Mouse (Mus musculus): ENCODE measurements around the gene Krt33b. TPM values are rescaled to one million over a fixed set of nuclear protein-coding genes. Genes with fewer than 3 reads are reported as not detected.

The Krt33b gene
- total and polyA plus RNA-seq, 2 experiments = not detected

DNA sequence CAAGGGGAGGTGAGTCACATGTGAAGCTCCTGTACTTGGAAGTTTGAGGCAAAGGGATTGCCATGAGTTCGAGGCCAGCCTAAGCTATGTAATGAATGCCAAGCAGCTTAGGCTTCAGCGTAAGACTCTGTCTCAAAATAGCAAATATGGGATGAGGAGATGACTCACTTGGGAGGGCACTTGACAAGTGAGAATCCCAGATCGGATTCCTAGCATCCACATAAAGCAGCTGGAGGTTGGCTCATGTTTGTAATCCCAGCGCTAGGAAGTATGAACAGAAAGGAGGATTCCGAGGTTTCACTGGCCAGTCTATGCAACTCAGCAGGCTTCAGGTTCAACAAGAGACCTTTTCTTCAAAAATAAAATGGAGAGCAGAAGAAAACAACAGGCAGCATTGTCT, 8.2 kb downstream of the Krt33b start:
- Histone ChIP-seq H3K4me3 (ENCODE audit: insufficient read depth, low read depth, low read length) (no peak overlapping the region), H3K27me3 (ENCODE audit: control insufficient read depth, insufficient read depth, low read length) (no peaks in the 10 kb centered on the region), H3K27ac (replicated peaks; ENCODE audit: insufficient read depth, low read depth, low read length) (no peak overlapping the region), H3K9ac (ENCODE audit: low read depth, low read length) (no peak overlapping the region), H3K79me2 (ENCODE audit: control insufficient read depth, insufficient read depth, low read length) (no peaks in the 10 kb centered on the region), H3K4me1 (ENCODE audit: control insufficient read depth, insufficient read depth, low read length) (no peaks in the 10 kb centered on the region), H3K36me3 (ENCODE audit: control insufficient read depth, insufficient read depth, low read length) (no peaks in the 10 kb centered on the region)
- TF ChIP-seq CTCF (IDR thresholded peaks at IDR 0.05; ENCODE audit: low read depth, low read length) (no peak), POLR2A (IDR thresholded peaks at IDR 0.05; ENCODE audit: extremely low read depth, insufficient read depth, low read length) (no peak)
- no peak for DNase-seq (ENCODE audit: extremely low read depth, low read depth, low spot score)
- 69% methylated on average over 5 of the region's 5 CpGs for WGBS

DNA sequence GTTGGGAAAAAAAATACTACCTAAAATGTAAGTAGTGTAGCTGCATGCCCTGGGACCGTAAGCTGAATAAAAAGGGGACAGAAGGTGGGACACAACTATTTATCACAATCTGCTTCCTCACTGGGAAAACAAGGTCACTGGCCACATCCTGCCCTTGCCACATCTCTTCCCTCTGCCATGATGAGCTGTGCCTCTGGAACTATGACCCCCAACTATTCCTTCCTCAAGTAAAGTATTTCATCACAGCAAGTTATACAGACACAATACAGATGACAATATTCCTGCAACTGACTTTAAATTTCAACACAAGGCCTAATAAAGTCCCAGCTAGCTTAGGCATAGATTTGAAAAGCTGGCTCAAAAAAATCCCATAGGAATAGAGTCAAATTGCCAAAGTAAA, 10.2 kb downstream of the Krt33b start:
- no peaks in the 10 kb centered on the region for H3K4me1 ChIP-seq (ENCODE audit: control insufficient read depth, insufficient read depth, low read length)
- no peak overlapping the region for H3K27ac ChIP-seq (replicated peaks; ENCODE audit: insufficient read depth, low read depth, low read length)
- no peaks in the 10 kb centered on the region for H3K36me3 ChIP-seq (ENCODE audit: control insufficient read depth, insufficient read depth, low read length)
- H3K27me3 ChIP-seq (ENCODE audit: control insufficient read depth, insufficient read depth, low read length) = no peaks in the 10 kb centered on the region
- WGBS = 74% methylated on average over 1 of the region's 1 CpGs
- DNase-seq (ENCODE audit: extremely low read depth, low read depth, low spot score) = no peak
- no peaks in the 10 kb centered on the region for H3K79me2 ChIP-seq (ENCODE audit: control insufficient read depth, insufficient read depth, low read length)
- no peak overlapping the region for H3K4me3 ChIP-seq (ENCODE audit: insufficient read depth, low read depth, low read length)
- no peak overlapping the region for H3K9ac ChIP-seq (ENCODE audit: low read depth, low read length)
- no peak for TF ChIP-seq CTCF (IDR thresholded peaks at IDR 0.05; ENCODE audit: low read depth, low read length)
- TF ChIP-seq POLR2A (IDR thresholded peaks at IDR 0.05; ENCODE audit: extremely low read depth, insufficient read depth, low read length) = no peak

DNA sequence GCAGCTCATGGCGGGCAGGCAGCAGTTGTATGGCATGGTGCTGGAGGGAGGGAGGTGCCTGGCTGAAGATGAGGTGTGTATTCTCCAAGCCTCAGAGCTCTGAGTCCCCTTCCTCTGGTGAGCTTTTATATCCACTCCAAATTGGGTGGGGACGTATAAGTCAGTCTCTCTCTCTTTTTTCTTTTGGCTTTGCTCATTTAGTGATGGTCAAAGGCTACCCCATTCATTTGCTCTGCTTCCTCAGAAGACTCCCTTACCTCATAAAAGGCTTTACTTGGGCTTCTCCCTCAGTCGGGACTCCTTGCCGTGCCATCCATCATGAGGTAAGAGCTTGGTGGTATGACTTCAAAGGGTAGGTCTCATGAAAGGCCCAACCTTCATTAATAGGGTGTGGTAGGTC, 13.6 kb downstream of the Krt33b start, which contains the start of gene Krt33a:
Gene Krt33a, minus strand, starts transcription at position 101 of the 400 bp plus-strand sequence.
- H3K4me1 ChIP-seq (ENCODE audit: control insufficient read depth, insufficient read depth, low read length) = no peaks in the 10 kb centered on the region
- no peak within 1 kb of the TSS for H3K4me3 ChIP-seq (ENCODE audit: insufficient read depth, low read depth, low read length)
- H3K79me2 ChIP-seq (ENCODE audit: control insufficient read depth, insufficient read depth, low read length) = no peaks in the 10 kb centered on the region
- TF ChIP-seq POLR2A (IDR thresholded peaks at IDR 0.05; ENCODE audit: extremely low read depth, insufficient read depth, low read length) = no peak
- TF ChIP-seq CTCF (IDR thresholded peaks at IDR 0.05; ENCODE audit: low read depth, low read length) = no peak
- H3K27me3 ChIP-seq (ENCODE audit: control insufficient read depth, insufficient read depth, low read length) = no peaks in the 10 kb centered on the region
- no peak within 1 kb of the TSS for H3K9ac ChIP-seq (ENCODE audit: low read depth, low read length)
- no peaks in the 10 kb centered on the region for H3K36me3 ChIP-seq (ENCODE audit: control insufficient read depth, insufficient read depth, low read length)
- DNase-seq (ENCODE audit: extremely low read depth, low read depth, low spot score) = no peak
- 88% methylated on average over 4 of the region's 4 CpGs for WGBS
- no peak within 1 kb of the TSS for H3K27ac ChIP-seq (replicated peaks; ENCODE audit: insufficient read depth, low read depth, low read length)

DNA sequence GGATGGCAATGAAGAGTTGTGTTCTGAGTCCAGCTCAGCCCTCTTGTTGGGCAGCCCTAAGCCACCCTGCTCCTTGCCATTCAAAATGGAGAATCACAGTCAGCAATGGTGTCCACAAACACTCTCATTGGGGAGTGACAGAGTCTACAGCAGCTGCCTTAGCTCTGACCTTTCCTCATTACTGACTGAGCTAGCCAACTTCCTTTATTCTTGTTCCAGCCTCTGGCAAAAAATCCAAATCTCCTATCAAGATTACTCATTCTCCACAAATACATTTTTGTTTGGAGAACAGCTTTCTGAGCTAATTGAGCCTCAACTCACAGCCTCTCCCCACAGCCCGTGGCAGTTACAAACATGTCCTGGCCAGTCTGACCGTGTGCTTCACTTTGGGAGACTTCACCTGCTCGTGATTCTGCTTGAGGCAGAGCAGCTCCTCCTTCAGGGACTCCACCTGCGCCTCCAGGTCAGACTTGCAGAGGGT, 15.9 kb downstream of the Krt33b start:
- no peak overlapping the region for H3K9ac ChIP-seq (ENCODE audit: low read depth, low read length)
- TF ChIP-seq POLR2A (IDR thresholded peaks at IDR 0.05; ENCODE audit: extremely low read depth, insufficient read depth, low read length) (no peak), CTCF (IDR thresholded peaks at IDR 0.05; ENCODE audit: low read depth, low read length) (no peak)
- no peaks in the 10 kb centered on the region for H3K4me1 ChIP-seq (ENCODE audit: control insufficient read depth, insufficient read depth, low read length)
- no peaks in the 10 kb centered on the region for H3K36me3 ChIP-seq (ENCODE audit: control insufficient read depth, insufficient read depth, low read length)
- WGBS = 49% methylated on average over 4 of the region's 4 CpGs
- no peak for DNase-seq (ENCODE audit: extremely low read depth, low read depth, low spot score)
- H3K27me3 ChIP-seq (ENCODE audit: control insufficient read depth, insufficient read depth, low read length) = no peaks in the 10 kb centered on the region
- no peak overlapping the region for H3K4me3 ChIP-seq (ENCODE audit: insufficient read depth, low read depth, low read length)
- no peak overlapping the region for H3K27ac ChIP-seq (replicated peaks; ENCODE audit: insufficient read depth, low read depth, low read length)
- H3K79me2 ChIP-seq (ENCODE audit: control insufficient read depth, insufficient read depth, low read length) = no peaks in the 10 kb centered on the region

DNA sequence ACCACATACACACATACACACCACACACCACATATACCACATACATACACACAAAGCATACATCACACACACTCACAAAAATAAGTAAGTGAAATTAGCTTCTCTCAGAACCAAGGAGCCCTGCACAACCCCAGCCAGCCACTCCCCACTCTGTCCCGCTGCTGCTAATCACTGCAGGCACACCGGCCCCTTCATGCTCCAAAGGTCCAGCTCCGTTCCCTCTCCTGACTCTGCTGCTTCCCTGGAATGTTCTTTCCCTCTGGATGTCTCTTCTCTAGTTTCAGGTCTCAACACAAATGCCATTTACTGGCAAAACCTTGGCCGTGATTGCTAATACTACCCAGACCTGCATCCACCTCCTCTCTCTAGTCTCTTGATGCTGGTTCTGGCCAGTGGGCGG, 19.0 kb downstream of the Krt33b start:
- Histone ChIP-seq H3K4me1 (ENCODE audit: control insufficient read depth, insufficient read depth, low read length) (no peaks in the 10 kb centered on the region), H3K9ac (ENCODE audit: low read depth, low read length) (no peak overlapping the region), H3K27me3 (ENCODE audit: control insufficient read depth, insufficient read depth, low read length) (no peaks in the 10 kb centered on the region), H3K36me3 (ENCODE audit: control insufficient read depth, insufficient read depth, low read length) (no peaks in the 10 kb centered on the region), H3K4me3 (ENCODE audit: insufficient read depth, low read depth, low read length) (no peak overlapping the region), H3K27ac (replicated peaks; ENCODE audit: insufficient read depth, low read depth, low read length) (no peak overlapping the region), H3K79me2 (ENCODE audit: control insufficient read depth, insufficient read depth, low read length) (no peaks in the 10 kb centered on the region)
- 84% methylated on average over 5 of the region's 5 CpGs for WGBS
- TF ChIP-seq POLR2A (IDR thresholded peaks at IDR 0.05; ENCODE audit: extremely low read depth, insufficient read depth, low read length) = no peak
- no peak for TF ChIP-seq CTCF (IDR thresholded peaks at IDR 0.05; ENCODE audit: low read depth, low read length)
- DNase-seq (ENCODE audit: extremely low read depth, low read depth, low spot score) = no peak

DNA sequence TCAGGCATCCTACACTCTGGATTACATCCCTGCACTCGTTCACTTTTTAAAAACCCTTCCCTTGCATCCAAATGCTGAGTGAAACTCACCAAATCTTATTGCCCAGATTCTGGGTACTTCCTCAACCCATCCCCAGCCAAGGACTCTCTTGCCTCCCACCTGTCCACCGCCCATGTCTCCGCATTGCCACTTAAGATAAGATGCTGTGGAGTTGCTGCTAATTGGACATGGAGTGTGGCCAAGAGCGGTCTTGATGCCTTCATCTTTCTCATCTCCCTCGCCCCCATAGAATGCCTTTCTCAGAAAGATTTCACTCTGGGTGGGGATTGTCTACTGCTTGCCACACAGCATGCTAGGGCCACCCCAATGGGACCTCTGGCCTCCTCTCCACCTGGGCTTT, 21.3 kb downstream of the Krt33b start:
- WGBS = 81% methylated on average over 5 of the region's 5 CpGs
- H3K36me3 ChIP-seq (ENCODE audit: control insufficient read depth, insufficient read depth, low read length) = no peaks in the 10 kb centered on the region
- H3K9ac ChIP-seq (ENCODE audit: low read depth, low read length) = no peak overlapping the region
- H3K79me2 ChIP-seq (ENCODE audit: control insufficient read depth, insufficient read depth, low read length) = no peaks in the 10 kb centered on the region
- H3K27me3 ChIP-seq (ENCODE audit: control insufficient read depth, insufficient read depth, low read length) = no peaks in the 10 kb centered on the region; the same call in 1 of the 2 replicates
- H3K27ac ChIP-seq (replicated peaks; ENCODE audit: insufficient read depth, low read depth, low read length) = no peak overlapping the region
- no peak overlapping the region for H3K4me3 ChIP-seq (ENCODE audit: insufficient read depth, low read depth, low read length)
- no peaks in the 10 kb centered on the region for H3K4me1 ChIP-seq (ENCODE audit: control insufficient read depth, insufficient read depth, low read length)
- DNase-seq (ENCODE audit: extremely low read depth, low read depth, low spot score) = no peak
- TF ChIP-seq POLR2A (IDR thresholded peaks at IDR 0.05; ENCODE audit: extremely low read depth, insufficient read depth, low read length) (no peak), CTCF (IDR thresholded peaks at IDR 0.05; ENCODE audit: low read depth, low read length) (no peak)

Measured in liver, adult 2 months (tissue).